Mouse (Mus musculus) brain, embryonic 14.5 days (tissue): ENCODE measurements around the gene Zfhx3.

Experiments
- CTCF ChIP-seq: fragments of 200-500 bp; IDR thresholded peaks from 2 replicates; pipeline ENCODE4 v1.5.1; 2012; ENCODE audit warnings: inconsistent platforms, mild to moderate bottlenecking, moderate library complexity, borderline replicate concordance; ENCODE audit not compliant: insufficient read depth, insufficient read length; ENCODE audit errors: extremely low read depth
- POLR2A ChIP-seq: fragments of 200-500 bp; IDR thresholded peaks from 2 replicates; pipeline ENCODE4 v1.6.1; 2012; ENCODE audit warnings: mild to moderate bottlenecking, inconsistent platforms, borderline replicate concordance; ENCODE audit not compliant: poor library complexity, insufficient read depth, insufficient read length, severe bottlenecking; ENCODE audit errors: extremely low read depth

- no peak for TF ChIP-seq CTCF
- no peak for TF ChIP-seq POLR2A
Observed at GRCm38 (mm10) chr8:108724818-108725506, 782.5 kb downstream of the Zfhx3 start.
